Mouse (Mus musculus) CD4-positive, CD25-positive, alpha-beta regulatory T cell, adult 2 months (primary cell): ENCODE results near the gene Dnajc4.
A peak's percentile ranks its signal among the peaks of the same experiment; 100 is the strongest.

Experiments used
- DNase-seq: peaks from one replicate; pipeline ENCODE4 v3.0.0-alpha.2; 2012; ENCODE audit warnings: low read depth, low spot score

The Dnajc4 gene

DNA sequence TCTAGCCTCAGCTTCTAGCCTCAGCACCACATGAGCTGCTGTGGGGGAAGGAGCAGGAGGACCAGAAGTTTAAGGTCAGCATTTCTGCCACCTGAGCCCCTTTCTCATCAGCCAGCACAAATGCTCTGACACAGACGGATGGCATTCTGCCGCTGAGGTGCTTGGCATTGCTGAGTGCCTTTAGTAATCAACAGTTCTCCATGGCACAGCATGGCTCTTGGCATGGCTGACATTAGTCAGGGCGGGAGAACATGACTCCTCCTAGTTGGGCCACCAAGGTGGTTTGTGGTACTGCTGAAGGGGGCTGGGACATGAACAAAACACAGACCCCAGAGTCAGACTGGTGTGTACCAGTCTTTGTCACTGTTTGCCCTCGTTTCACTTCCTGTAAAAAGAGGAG is 44.2 kb downstream of the Dnajc4 start:
- DNase-seq = no peak

DNA sequence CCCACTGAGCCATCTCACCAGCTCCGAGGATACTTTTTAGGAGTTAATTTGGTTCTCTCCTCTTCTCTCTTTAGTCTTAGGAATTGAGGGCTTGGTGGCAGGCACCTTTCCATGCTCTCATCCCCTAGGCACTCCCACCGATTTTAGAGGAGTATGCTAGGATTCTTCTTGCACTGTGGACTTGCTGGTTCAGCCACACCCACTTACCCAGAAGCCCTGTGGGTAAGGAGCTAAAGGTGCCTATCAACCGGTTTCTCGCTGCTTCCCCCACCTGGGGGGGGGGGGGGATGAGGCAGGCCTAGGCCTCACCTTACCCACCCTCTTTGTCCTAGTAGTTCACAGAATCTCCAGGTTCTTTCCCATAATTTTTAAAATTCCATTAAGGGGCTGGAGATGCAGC is 44.6 kb downstream of the Dnajc4 start:
- no peak for DNase-seq

DNA sequence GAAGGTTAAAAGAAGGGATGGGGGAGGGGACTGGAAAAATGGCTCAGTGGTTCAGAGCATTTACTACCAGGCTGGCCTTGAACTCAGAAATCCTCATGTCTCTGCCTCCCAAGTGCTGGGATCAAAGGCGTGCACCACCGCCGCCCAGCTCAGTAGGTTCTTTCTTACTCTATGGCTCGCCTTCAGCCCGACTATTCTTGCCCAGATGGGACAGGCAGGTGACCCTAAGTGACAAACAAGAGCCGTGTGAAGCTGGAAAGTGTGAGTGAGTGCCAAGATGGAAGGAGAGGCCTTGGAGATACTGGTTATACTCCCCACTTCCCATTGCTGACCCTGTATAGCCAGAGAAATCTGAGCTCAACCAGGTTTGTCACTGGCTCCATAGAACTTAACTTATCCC is 48.7 kb downstream of the Dnajc4 start:
- no peak for DNase-seq

DNA sequence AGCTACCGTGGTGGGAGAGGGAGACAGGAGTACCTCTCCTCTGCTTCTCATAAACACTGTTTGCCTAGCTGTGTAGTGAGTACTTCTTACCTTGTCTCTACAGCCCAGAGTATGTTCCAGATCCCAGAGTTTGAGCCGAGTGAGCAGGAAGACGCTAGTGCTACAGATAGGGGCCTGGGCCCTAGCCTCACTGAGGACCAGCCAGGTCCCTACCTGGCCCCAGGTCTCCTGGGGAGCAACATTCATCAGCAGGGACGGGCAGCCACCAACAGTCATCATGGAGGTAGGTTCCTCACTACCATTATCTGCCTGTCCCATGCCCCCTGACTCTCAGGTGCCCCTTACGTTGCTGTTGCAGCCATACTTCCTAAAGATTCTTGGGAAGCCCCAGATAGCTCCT is 49.6 kb downstream of the Dnajc4 start:
- no peak for DNase-seq

DNA sequence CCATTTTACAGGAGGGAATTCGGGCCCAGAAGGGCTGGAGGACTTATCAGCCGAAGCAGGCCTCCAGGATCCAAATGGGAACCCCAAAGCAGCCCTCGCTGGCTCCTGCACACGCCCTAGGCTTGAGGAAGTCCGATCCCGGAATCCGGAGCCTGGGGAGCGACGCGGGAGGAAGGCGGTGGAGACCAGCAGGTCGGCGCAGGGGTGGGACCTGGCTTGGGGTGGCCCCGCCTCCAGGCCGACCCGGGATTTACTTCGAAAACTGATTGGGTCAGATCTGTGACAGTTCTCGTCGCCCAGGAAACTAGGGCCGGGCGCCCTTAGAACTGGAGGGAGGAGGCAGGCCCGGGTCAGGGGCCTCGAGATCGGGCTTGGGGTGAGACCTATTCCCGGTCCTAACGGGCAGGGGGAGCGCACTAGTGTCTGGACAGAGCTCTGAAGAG is 50.1 kb downstream of the Dnajc4 start, which contains the start of gene Gpr137:
Gene Gpr137, minus strand, starts transcription at position 232 of the 443 bp plus-strand sequence.
- peak; percentile 91 for DNase-seq

DNA sequence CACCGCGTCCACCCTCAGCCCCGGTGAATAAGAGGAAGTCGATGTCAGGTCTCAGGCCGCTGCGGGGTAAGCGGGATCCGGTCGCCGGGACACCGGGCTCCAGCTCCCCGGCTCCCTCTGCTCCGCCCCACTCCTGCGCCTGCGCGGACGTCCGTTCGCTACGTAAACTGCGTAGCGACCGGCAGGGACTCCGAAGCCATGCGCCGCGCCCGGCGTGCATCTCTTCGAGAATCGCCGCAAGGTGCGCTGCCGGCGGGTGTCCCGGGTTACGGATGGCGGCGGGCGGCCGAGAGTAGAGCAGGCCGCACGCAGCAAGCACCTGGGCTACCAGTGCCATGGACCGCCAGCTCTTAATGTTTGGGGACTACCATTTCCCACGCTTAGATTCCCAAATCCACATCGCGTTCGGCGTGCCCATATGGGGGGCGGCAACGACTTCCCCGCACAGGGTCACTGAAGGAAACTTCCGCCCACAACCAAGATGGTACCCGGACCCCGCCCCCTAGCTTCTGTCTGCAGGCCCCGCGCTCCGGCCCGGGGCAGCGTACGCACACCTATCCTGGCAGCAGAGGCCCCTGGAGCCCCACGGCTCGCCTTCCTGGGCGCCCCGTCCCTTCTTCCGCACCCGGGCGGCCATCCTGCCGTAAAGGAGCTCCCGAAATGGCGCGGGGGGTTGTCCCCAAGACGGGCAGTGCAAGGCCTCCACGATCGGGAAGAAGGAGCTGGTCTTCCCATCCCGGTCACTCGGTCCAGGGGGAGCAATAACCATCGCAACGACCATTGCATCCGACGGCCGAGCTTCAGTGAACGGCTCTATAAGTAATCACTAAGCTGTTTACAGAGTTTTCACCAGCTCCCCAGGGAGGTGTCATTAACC is 50.8 kb downstream of the Dnajc4 start, which contains the start of gene Bad:
Gene Bad, plus strand, starts transcription at position 490 of the 877 bp plus-strand sequence.
- DNase-seq = peak; percentile 97

DNA sequence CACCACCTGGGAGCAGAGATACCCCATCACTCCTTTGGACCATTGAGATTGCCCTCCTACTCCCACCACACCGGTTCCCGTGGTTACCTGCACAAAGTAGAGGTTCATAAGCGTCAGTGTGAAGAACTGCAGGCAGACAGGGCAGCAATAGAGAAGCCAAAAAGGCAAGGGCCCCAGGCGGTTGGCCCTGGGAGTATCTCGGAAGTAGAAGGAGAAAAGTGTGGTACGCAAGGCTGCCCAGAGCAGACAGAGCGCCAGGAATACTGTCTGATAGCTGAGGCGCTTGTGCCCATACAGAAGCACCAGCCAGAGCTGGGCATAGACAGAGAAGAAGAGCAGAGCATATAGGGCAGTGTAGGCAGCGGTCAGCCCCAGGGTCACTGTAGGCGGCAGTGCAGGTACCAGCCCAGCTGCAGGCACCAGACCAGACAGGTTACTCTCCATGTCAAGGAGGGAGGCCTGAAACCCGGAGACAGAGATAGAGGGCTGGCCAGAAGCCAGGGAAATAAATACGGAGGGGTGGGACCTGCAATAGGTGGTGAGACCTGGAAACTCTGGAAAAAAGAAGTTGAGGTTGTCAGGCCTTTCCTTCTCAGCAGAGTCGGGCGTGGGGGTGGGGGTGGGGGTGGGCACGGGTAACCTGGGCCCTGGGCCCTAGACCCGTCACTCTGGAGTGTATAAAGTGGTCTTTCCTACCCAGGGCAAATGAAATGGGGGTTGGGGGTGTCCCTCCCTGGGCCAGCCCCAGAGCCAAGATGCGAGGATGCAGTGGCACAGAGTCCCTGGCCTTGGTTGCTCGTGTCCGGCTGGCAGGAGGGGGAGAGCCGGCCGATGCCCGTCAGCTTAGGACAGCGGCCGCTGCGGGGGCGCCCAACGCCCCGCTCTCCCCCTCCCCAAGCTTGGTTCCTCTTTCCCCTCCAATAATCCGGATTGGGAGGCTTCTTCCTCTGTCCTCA is 51.7 kb downstream of the Dnajc4 start:
- no peak for DNase-seq

DNA sequence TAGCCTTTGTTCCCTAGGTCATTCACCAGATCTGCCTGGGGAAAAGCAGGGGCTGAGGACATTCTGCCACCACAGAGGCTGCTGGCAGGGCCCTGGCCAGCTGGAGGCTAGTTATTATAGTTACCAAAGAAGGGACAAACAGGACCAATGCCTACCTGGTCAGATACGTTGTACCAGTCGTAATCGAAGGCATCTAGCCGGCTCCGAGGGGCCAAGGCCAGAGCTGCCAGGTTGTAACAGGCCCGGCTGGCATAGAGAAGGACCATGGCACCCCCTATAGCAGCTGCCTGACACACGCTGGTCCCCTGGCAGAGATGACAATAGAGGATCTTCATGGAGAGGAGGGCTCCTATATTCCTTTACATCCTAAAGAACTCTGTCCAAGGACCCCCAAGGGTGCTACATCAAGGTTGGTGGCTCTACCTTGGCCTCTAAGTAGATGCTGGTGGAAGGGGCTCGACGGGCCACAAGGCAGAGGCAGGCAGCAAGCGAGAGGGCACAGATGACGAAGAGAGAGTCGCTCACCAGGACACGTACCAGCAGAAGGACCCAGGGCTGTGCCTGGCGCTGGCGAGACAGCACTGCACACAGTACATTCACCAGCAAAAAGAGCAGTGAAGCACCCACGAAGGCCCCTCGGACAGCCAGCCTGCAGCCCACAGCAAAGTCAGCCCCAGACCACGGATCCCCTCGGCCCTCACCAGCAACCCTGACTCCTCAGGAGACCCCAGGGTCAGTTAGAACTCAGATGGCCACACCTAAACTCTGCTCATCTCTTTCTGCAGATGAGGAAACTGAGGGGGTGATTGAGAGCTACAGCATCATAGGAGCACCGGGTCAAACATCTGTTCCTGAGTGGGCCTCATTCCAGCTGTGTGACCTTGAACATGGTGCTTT is 53.0 kb downstream of the Dnajc4 start:
- DNase-seq = no peak
